Comparison of ENCODE assay signal across 15 mouse cellular contexts in genomic region chr3:17792537-17793039, GRCm38 (mm10).
A peak's percentile ranks its signal among the peaks of the same experiment; 100 is the strongest.
DNase-seq lines count a peak whose midpoint lies in the region; ATAC-seq lines count a peak whose summit lies in the region.
"Had no signal": no experiment of that assay in that cellular context is flagged by ENCODE, and none has a peak within 500 bp of the region (broad histone marks: within the 10 kb centered on the region; RNA-seq: fewer than 3 reads in every experiment).

No protein-coding gene starts in this region.

- peak; percentile 19 for DNase-seq in embryo, embryonic 10.5 days (ENCODE audit: low spot score)
- DNase-seq in embryo, embryonic 11 days, result no peak
- no peak for DNase-seq in gastrocnemius, adult 18-20 months (ENCODE audit: low spot score)
- no peak for DNase-seq in MN1 (ENCODE audit: low spot score)
- DNase-seq in left cerebral cortex, adult 18-20 months (ENCODE audit: low spot score in 2 of 2), result no peak
- DNase-seq: adrenal gland, postnatal 36 days; cerebellum, adult 18-20 months; heart, adult 2 months; heart, postnatal 14 days; kidney, adult 11 months; lung, postnatal 4 days had no signal

- 30% methylated on average over 2 of the region's 2 CpGs for WGBS in forebrain, embryonic 13.5 days
- WGBS in hindbrain, embryonic 16.5 days, result 24% methylated on average over 2 of the region's 2 CpGs
- 17% methylated on average over 2 of the region's 2 CpGs for WGBS in neural tube, embryonic 13.5 days

- no peaks in the 10 kb centered on the region for H3K27me3 ChIP-seq in forebrain, embryonic 13.5 days
- no peaks in the 10 kb centered on the region for H3K27me3 ChIP-seq in hindbrain, embryonic 16.5 days (replicated peaks; ENCODE audit: control insufficient read depth, insufficient read depth, low read length)
- peaks cover 4% of the 10 kb centered on the region; the same call in 1 of the 2 replicates for H3K27me3 ChIP-seq in neural tube, embryonic 13.5 days

- H3K9me3 ChIP-seq in forebrain, embryonic 13.5 days (replicated peaks), result no peaks in the 10 kb centered on the region
- H3K9me3 ChIP-seq in hindbrain, embryonic 16.5 days (ENCODE audit: control insufficient read depth, low read length), result no peaks in the 10 kb centered on the region
- no peaks in the 10 kb centered on the region for H3K9me3 ChIP-seq in neural tube, embryonic 13.5 days
- H3K9me3 ChIP-seq: liver, embryonic 15.5 days had no signal

- peak overlapping the region; percentile 99 for H3K27ac ChIP-seq in forebrain, embryonic 13.5 days
- peak overlapping the region; percentile 97 for H3K27ac ChIP-seq in hindbrain, embryonic 16.5 days (ENCODE audit: low read depth, low read length)
- peak overlapping the region; percentile 100 for H3K27ac ChIP-seq in neural tube, embryonic 13.5 days (replicated peaks)
- H3K27ac ChIP-seq: heart, adult 2 months; liver, embryonic 15.5 days had no signal

- peaks cover 24% of the 10 kb centered on the region for H3K36me3 ChIP-seq in forebrain, embryonic 13.5 days (ENCODE audit: poor library complexity, severe bottlenecking)
- no peaks in the 10 kb centered on the region for H3K36me3 ChIP-seq in hindbrain, embryonic 16.5 days (ENCODE audit: control insufficient read depth, insufficient read depth, low read length)
- H3K36me3 ChIP-seq in neural tube, embryonic 13.5 days, result peaks cover 14% of the 10 kb centered on the region; the same call in 1 of the 2 replicates
- H3K36me3 ChIP-seq: liver, embryonic 15.5 days had no signal

- no peak for ATAC-seq in forebrain, embryonic 13.5 days
- no peak for ATAC-seq in hindbrain, embryonic 16.5 days
- ATAC-seq in neural tube, embryonic 13.5 days (ENCODE audit: low read depth), result no peak

- H3K4me2 ChIP-seq in forebrain, embryonic 13.5 days, result peak overlapping the region; percentile 89
- peak overlapping the region; percentile 84 for H3K4me2 ChIP-seq in hindbrain, embryonic 16.5 days (ENCODE audit: low read length)
- peak overlapping the region; percentile 94 for H3K4me2 ChIP-seq in neural tube, embryonic 13.5 days
- H3K4me2 ChIP-seq: liver, embryonic 15.5 days had no signal

- H3K4me3 ChIP-seq in forebrain, embryonic 13.5 days, result peak overlapping the region; percentile 70
- H3K4me3 ChIP-seq in hindbrain, embryonic 16.5 days (ENCODE audit: low read length), result peak overlapping the region; percentile 65
- peak overlapping the region; percentile 70 for H3K4me3 ChIP-seq in neural tube, embryonic 13.5 days
- H3K4me3 ChIP-seq: heart, adult 2 months; liver, embryonic 15.5 days had no signal

- peaks cover 39% of the 10 kb centered on the region for H3K4me1 ChIP-seq in forebrain, embryonic 13.5 days
- H3K4me1 ChIP-seq in hindbrain, embryonic 16.5 days (ENCODE audit: control insufficient read depth, insufficient read depth, low read depth, low read length), result no peaks in the 10 kb centered on the region
- H3K4me1 ChIP-seq in neural tube, embryonic 13.5 days (replicated peaks), result peaks cover 17% of the 10 kb centered on the region
- H3K4me1 ChIP-seq: liver, embryonic 15.5 days had no signal

- H3K9ac ChIP-seq in forebrain, embryonic 13.5 days, result peak overlapping the region; percentile 99
- H3K9ac ChIP-seq in hindbrain, embryonic 16.5 days (ENCODE audit: low read depth, low read length), result peak overlapping the region; percentile 67
- H3K9ac ChIP-seq in neural tube, embryonic 13.5 days, result peak overlapping the region; percentile 99
- H3K9ac ChIP-seq: liver, embryonic 15.5 days had no signal
